Mouse (Mus musculus) megakaryocyte-erythroid progenitor cell, adult 5 weeks (primary cell): Measurements from ENCODE around the gene Sp2. TPM values are rescaled to one million over a fixed set of nuclear protein-coding genes. Genes with fewer than 3 reads are reported as not detected.

Experiments used
- polyA plus RNA-seq: library from polyadenylated mRNA; stranded (reverse); fragments of >175 nt; gene quantifications from 2 replicates; pipeline ENCODE4 v1.2.3, GENCODE M21; 2012

The Sp2 gene
- polyA plus RNA-seq = 60.4 and 68.0 TPM in 2 replicates

GRCm38 (mm10) chr11:96982859-96983258 lies at the start of gene Sp2:
Gene Sp2 (minus strand): TSS chr11:96982959.

GRCm38 (mm10) chr11:97029686-97030417 lies 47.1 kb upstream of the Sp2 start, which contains the start of gene Scrn2:
Gene Scrn2 (plus strand): TSS chr11:97029938.

GRCm38 (mm10) chr11:97013121-97013670 lies 30.4 kb upstream of the Sp2 start, which contains the start of gene Sp6:
Gene Sp6 (plus strand): TSS chr11:97013394.

GRCm38 (mm10) chr11:96943746-96944304 lies 38.9 kb downstream of the Sp2 start, which contains the start of gene Pnpo:
Gene Pnpo (minus strand): TSS chr11:96943986.

GRCm38 (mm10) chr11:96928088-96928487 lies 54.7 kb downstream of the Sp2 start, which contains the start of gene Prr15l:
Gene Prr15l (plus strand): TSS chr11:96928104.

GRCm38 (mm10) chr11:96916044-96916884 lies 66.5 kb downstream of the Sp2 start, which contains the start of gene Cdk5rap3:
Gene Cdk5rap3 (minus strand): TSS chr11:96916496.

Other genes with a start within 250 kb of the Sp2 start
- gene Snx11, start 205.4 kb downstream of the Sp2 start, polyA plus RNA-seq = 10.9 and 11.4 TPM in 2 replicates
- 41.6 and 69.2 TPM in 2 replicates for gene Cbx1, start 193.8 kb downstream of the Sp2 start, polyA plus RNA-seq
- 47.8 and 52.1 TPM in 2 replicates for gene Nfe2l1, start 153.0 kb downstream of the Sp2 start, polyA plus RNA-seq
- 4.2 and 5.6 TPM in 2 replicates for gene Copz2, start 133.1 kb downstream of the Sp2 start, polyA plus RNA-seq
- 70.4 and 75.0 TPM in 2 replicates for gene Cdk5rap3, start 66.5 kb downstream of the Sp2 start, polyA plus RNA-seq
- not detected in 2 replicates for gene Prr15l, start 54.9 kb downstream of the Sp2 start, polyA plus RNA-seq
- 18.1 and 21.9 TPM in 2 replicates for gene Pnpo, start 39.0 kb downstream of the Sp2 start, polyA plus RNA-seq
- 0.17 and 0.29 TPM in 2 replicates for gene Sp6, start 30.4 kb upstream of the Sp2 start, polyA plus RNA-seq
- 33.6 and 35.9 TPM in 2 replicates for gene Scrn2, start 47.0 kb upstream of the Sp2 start, polyA plus RNA-seq
- gene Lrrc46, start 58.4 kb upstream of the Sp2 start, polyA plus RNA-seq = 0.11 and 0.15 TPM in 2 replicates
- gene Mrpl10, start 58.6 kb upstream of the Sp2 start, polyA plus RNA-seq = 36.3 and 38.0 TPM in 2 replicates
- 30.5 and 34.3 TPM in 2 replicates for gene Osbpl7, start 67.7 kb upstream of the Sp2 start, polyA plus RNA-seq
- gene Tbx21, start 132.4 kb upstream of the Sp2 start, polyA plus RNA-seq = 1.9 and 2.0 TPM in 2 replicates
- 29.6 and 37.5 TPM in 2 replicates for gene Tbkbp1, start 168.5 kb upstream of the Sp2 start, polyA plus RNA-seq
- 36.5 and 38.9 TPM in 2 replicates for gene Kpnb1, start 204.9 kb upstream of the Sp2 start, polyA plus RNA-seq